Mouse (Mus musculus) left cerebral cortex, postnatal 36 days (tissue): ENCODE results near the gene Slc25a25. TPM values are rescaled to one million over a fixed set of nuclear protein-coding genes. Genes with fewer than 3 reads are reported as not detected.

Experiments
- DNase-seq, 2 experiments: peaks; one replicate each; pipeline ENCODE4 v3.0.0; 2021 to 2022; ENCODE audit warnings: low spot score in 2 of 2, mixed read lengths in 1 of 2
- intact Hi-C: fragments of 180-260 bp; cut with DNase I; formaldehyde crosslinking; loops from one replicate; pipeline ENCODE4 v1.15.1; 2025
- total RNA-seq, 2 experiments: library from RNA; stranded (reverse); gene quantifications; 2 replicates each; pipeline ENCODE4 v1.2.3; 2021

The Slc25a25 gene
- total RNA-seq, 2 experiments from 2014 or later, result 58.5 to 60.5 TPM

- no peak for DNase-seq
- intact Hi-C loops, result no loop called here
These were observed 38.3 kb downstream of the Slc25a25 start for GRCm38 (mm10) chr2:32412742-32413531.

GRCm38 (mm10) chr2:32411407-32411806, 39.8 kb downstream of the Slc25a25 start:
- DNase-seq, result no peak
- intact Hi-C loops, result no loop called here

GRCm38 (mm10) chr2:32408429-32409424, 42.5 kb downstream of the Slc25a25 start:
- intact Hi-C loops, result no loop called here
- no peak for DNase-seq

- DNase-seq, result no peak
- intact Hi-C loops, result no loop called here
These were observed 44.0 kb downstream of the Slc25a25 start for GRCm38 (mm10) chr2:32407144-32407824.

GRCm38 (mm10) chr2:32404663-32405062, 46.6 kb downstream of the Slc25a25 start:
- peak; percentile 87 to 92 for DNase-seq
- intact Hi-C loops, result loop anchor here (1.0 to 5.0 kb wide), 2 partner anchors 84 to 163 kb away; no protein-coding TSS in a partner anchor

- intact Hi-C loops, result loop anchor here (5.0 kb wide), 1 partner anchor 34 kb away; no protein-coding TSS in a partner anchor
These were observed 54.5 kb downstream of the Slc25a25 start for GRCm38 (mm10) chr2:32396695-32397094.

GRCm38 (mm10) chr2:32395946-32396621, 55.2 kb downstream of the Slc25a25 start:
- intact Hi-C loops, result loop anchor here (5.0 kb wide), 1 partner anchor 34 kb away; no protein-coding TSS in a partner anchor
- peak; percentile 94 to 95 for DNase-seq

More at GRCm38 (mm10) chr2:32396695-32397094, 54.5 kb downstream of the Slc25a25 start:
- no peak for DNase-seq

GRCm38 (mm10) chr2:32395484-32395945, 55.7 kb downstream of the Slc25a25 start, which contains the start of gene Ptges2:
TSS of gene Ptges2 (plus strand) at chr2:32395896.
- intact Hi-C loops, result loop anchor here (5.0 kb wide), 1 partner anchor 33 kb away; no protein-coding TSS in a partner anchor
- peak; percentile 93 for DNase-seq

GRCm38 (mm10) chr2:32394973-32395372, 56.3 kb downstream of the Slc25a25 start:
- no peak for DNase-seq
- intact Hi-C loops, result loop anchor here (5.0 kb wide), 1 partner anchor 33 kb away; no protein-coding TSS in a partner anchor

- intact Hi-C loops, result no loop called here
These were observed 59.2 kb downstream of the Slc25a25 start for GRCm38 (mm10) chr2:32392063-32392462.

GRCm38 (mm10) chr2:32390871-32391270, 60.4 kb downstream of the Slc25a25 start:
- DNase-seq, result no peak
- intact Hi-C loops, result no loop called here

More at GRCm38 (mm10) chr2:32392063-32392462, 59.2 kb downstream of the Slc25a25 start:
- no peak for DNase-seq

GRCm38 (mm10) chr2:32389157-32389556, 62.1 kb downstream of the Slc25a25 start:
- DNase-seq, result no peak
- intact Hi-C loops, result no loop called here

GRCm38 (mm10) chr2:32387706-32388490, 63.3 kb downstream of the Slc25a25 start, which contains the start of gene Lcn2:
TSS of gene Lcn2 (minus strand) at chr2:32388252.
- no peak for DNase-seq
- intact Hi-C loops, result no loop called here

GRCm38 (mm10) chr2:32382689-32383088, 68.6 kb downstream of the Slc25a25 start:
- peak in 1 of 2 experiments; percentile 17 for DNase-seq
- intact Hi-C loops, result no loop called here

- intact Hi-C loops, result no loop called here
- DNase-seq, result peak; percentile 90 to 94
These were observed 69.4 kb downstream of the Slc25a25 start, which contains the start of gene 1110008P14Rik for GRCm38 (mm10) chr2:32381775-32382223. TSS of gene 1110008P14Rik (minus strand) at chr2:32381938.

GRCm38 (mm10) chr2:32381141-32381774, 70.0 kb downstream of the Slc25a25 start:
- intact Hi-C loops, result no loop called here
- no peak for DNase-seq

- no peak for DNase-seq
- intact Hi-C loops, result no loop called here
These were observed 71.2 kb downstream of the Slc25a25 start for GRCm38 (mm10) chr2:32380001-32380500.
